Mouse (Mus musculus) layer of hippocampus, adult 9-11 months (tissue): ENCODE data around the gene Lrp4.
A peak's percentile ranks its signal among the peaks of the same experiment; 100 is the strongest.

Experiments
- DNase-seq: peaks from one replicate; pipeline ENCODE4 v3.0.0; 2022

Gene Lrp4

GRCm38 (mm10) chr2:91457259-91457655 is at the start of gene Lrp4:
Gene Lrp4 (plus strand): TSS chr2:91457511.
- DNase-seq = no peak

- no peak for DNase-seq
Observed at GRCm38 (mm10) chr2:91408031-91408430, 49.3 kb upstream of the Lrp4 start.

- no peak for DNase-seq
Observed at GRCm38 (mm10) chr2:91411473-91411872, 45.8 kb upstream of the Lrp4 start.

GRCm38 (mm10) chr2:91412361-91412760 is 45.0 kb upstream of the Lrp4 start:
- peak; percentile 21 for DNase-seq

GRCm38 (mm10) chr2:91413811-91414210 is 43.5 kb upstream of the Lrp4 start:
- DNase-seq = no peak

- DNase-seq = no peak
Observed at GRCm38 (mm10) chr2:91421641-91422040, 35.7 kb upstream of the Lrp4 start.

GRCm38 (mm10) chr2:91424061-91424720 is 33.1 kb upstream of the Lrp4 start:
- no peak for DNase-seq

GRCm38 (mm10) chr2:91426321-91426720 is 31.0 kb upstream of the Lrp4 start:
- no peak for DNase-seq

- no peak for DNase-seq
Observed at GRCm38 (mm10) chr2:91429146-91429545, 28.2 kb upstream of the Lrp4 start.

- no peak for DNase-seq
Observed at GRCm38 (mm10) chr2:91429915-91430599, 27.3 kb upstream of the Lrp4 start.

- no peak for DNase-seq
Observed at GRCm38 (mm10) chr2:91430600-91430919, 26.8 kb upstream of the Lrp4 start.

- no peak for DNase-seq
Observed at GRCm38 (mm10) chr2:91436713-91437112, 20.6 kb upstream of the Lrp4 start.

GRCm38 (mm10) chr2:91437116-91437815 is 20.0 kb upstream of the Lrp4 start:
- DNase-seq = no peak

GRCm38 (mm10) chr2:91439271-91439670 is 18.0 kb upstream of the Lrp4 start:
- DNase-seq = no peak

- DNase-seq = no peak
Observed at GRCm38 (mm10) chr2:91439876-91440275, 17.4 kb upstream of the Lrp4 start.

GRCm38 (mm10) chr2:91440686-91441085 is 16.6 kb upstream of the Lrp4 start:
- no peak for DNase-seq

- no peak for DNase-seq
Observed at GRCm38 (mm10) chr2:91441715-91442114, 15.6 kb upstream of the Lrp4 start.

- no peak for DNase-seq
Observed at GRCm38 (mm10) chr2:91442241-91442640, 15.1 kb upstream of the Lrp4 start.

- peak; percentile 93 for DNase-seq
Observed at GRCm38 (mm10) chr2:91444286-91444892, 12.9 kb upstream of the Lrp4 start, which contains the start of gene 1110051M20Rik. Gene 1110051M20Rik (minus strand): TSS chr2:91444704.

- DNase-seq = no peak
Observed at GRCm38 (mm10) chr2:91449662-91450061, 7.6 kb upstream of the Lrp4 start.

- no peak for DNase-seq
Observed at GRCm38 (mm10) chr2:91450316-91450715, 7.0 kb upstream of the Lrp4 start.

- DNase-seq = no peak
Observed at GRCm38 (mm10) chr2:91452658-91453057, 4.7 kb upstream of the Lrp4 start.

GRCm38 (mm10) chr2:91453231-91454075 is 3.9 kb upstream of the Lrp4 start:
- DNase-seq = no peak
